Mouse (Mus musculus): ENCODE measurements around the gene Vldlr.

The Vldlr gene

GRCm38 (mm10) chr19:27216318-27216717, at the start of gene Vldlr:
TSS of gene Vldlr (plus strand) at chr19:27216484.
- no peak for DNase-seq (ENCODE audit: low read depth, low spot score)

- no peak for DNase-seq (ENCODE audit: low read depth, low spot score)
Measured at GRCm38 (mm10) chr19:27167601-27168319, 48.5 kb upstream of the Vldlr start.

- DNase-seq (ENCODE audit: low read depth, low spot score) = no peak
Measured at GRCm38 (mm10) chr19:27173836-27174235, 42.4 kb upstream of the Vldlr start.

GRCm38 (mm10) chr19:27175617-27176016, 40.7 kb upstream of the Vldlr start:
- no peak for DNase-seq (ENCODE audit: low read depth, low spot score)

- no peak for DNase-seq (ENCODE audit: low read depth, low spot score)
Measured at GRCm38 (mm10) chr19:27176558-27176957, 39.7 kb upstream of the Vldlr start.

- DNase-seq (ENCODE audit: low read depth, low spot score) = no peak
Measured at GRCm38 (mm10) chr19:27178195-27178807, 38.0 kb upstream of the Vldlr start.

- no peak for DNase-seq (ENCODE audit: low read depth, low spot score)
Measured at GRCm38 (mm10) chr19:27180351-27181122, 35.7 kb upstream of the Vldlr start.

GRCm38 (mm10) chr19:27183511-27183910, 32.8 kb upstream of the Vldlr start:
- no peak for DNase-seq (ENCODE audit: low read depth, low spot score)

- no peak for DNase-seq (ENCODE audit: low read depth, low spot score)
Measured at GRCm38 (mm10) chr19:27203711-27204238, 12.5 kb upstream of the Vldlr start.

GRCm38 (mm10) chr19:27210991-27211390, 5.3 kb upstream of the Vldlr start:
- DNase-seq (ENCODE audit: low read depth, low spot score) = no peak

GRCm38 (mm10) chr19:27215596-27215995, 688 bp upstream of the Vldlr start:
- no peak for DNase-seq (ENCODE audit: low read depth, low spot score)

- no peak for DNase-seq (ENCODE audit: low read depth, low spot score)
Measured at GRCm38 (mm10) chr19:27216767-27217403, 601 bp downstream of the Vldlr start.

GRCm38 (mm10) chr19:27217404-27217940, 1.2 kb downstream of the Vldlr start:
- DNase-seq (ENCODE audit: low read depth, low spot score) = no peak

- DNase-seq (ENCODE audit: low read depth, low spot score) = no peak
Measured at GRCm38 (mm10) chr19:27217941-27218411, 1.7 kb downstream of the Vldlr start.

GRCm38 (mm10) chr19:27218561-27219262, 2.4 kb downstream of the Vldlr start:
- DNase-seq (ENCODE audit: low read depth, low spot score) = no peak

- DNase-seq (ENCODE audit: low read depth, low spot score) = no peak
Measured at GRCm38 (mm10) chr19:27219586-27219985, 3.3 kb downstream of the Vldlr start.

GRCm38 (mm10) chr19:27223046-27223445, 6.8 kb downstream of the Vldlr start:
- no peak for DNase-seq (ENCODE audit: low read depth, low spot score)

GRCm38 (mm10) chr19:27224356-27224755, 8.1 kb downstream of the Vldlr start:
- no peak for DNase-seq (ENCODE audit: low read depth, low spot score)

- DNase-seq (ENCODE audit: low read depth, low spot score) = no peak
Measured at GRCm38 (mm10) chr19:27226626-27227025, 10.3 kb downstream of the Vldlr start.

- no peak for DNase-seq (ENCODE audit: low read depth, low spot score)
Measured at GRCm38 (mm10) chr19:27227131-27227530, 10.8 kb downstream of the Vldlr start.

GRCm38 (mm10) chr19:27228254-27228653, 12.0 kb downstream of the Vldlr start:
- DNase-seq (ENCODE audit: low read depth, low spot score) = no peak
